Mouse (Mus musculus) hindbrain, embryonic 12.5 days (tissue): ENCODE measurements around the gene Otop1. TPM values are rescaled to one million over a fixed set of nuclear protein-coding genes. Genes with fewer than 3 reads are reported as not detected.

Source experiments
- polyA plus RNA-seq: library from polyadenylated mRNA; unstranded; fragments of >200 nt; fragmentation: Nextera tagmentation; extraction: Ambion mirVana; gene quantifications from 2 replicates; pipeline ENCODE4 v1.2.1, GENCODE M21; 2016

Otop1 gene
- polyA plus RNA-seq, 1 experiment from 2014 or later: 0.48 TPM

Other genes starting within 250 kb of the Otop1 start
- gene Stx18, start 237.2 kb upstream of the Otop1 start, polyA plus RNA-seq: 42.3 and 45.1 TPM in 2 replicates
- gene Nsg1, start 116.1 kb upstream of the Otop1 start, polyA plus RNA-seq: 447 and 479 TPM in 2 replicates
- gene Zbtb49, start 55.5 kb upstream of the Otop1 start, polyA plus RNA-seq: 24.1 and 24.6 TPM in 2 replicates
- 84.8 and 91.9 TPM in 2 replicates for gene Lyar, start 55.5 kb upstream of the Otop1 start, polyA plus RNA-seq
- 85.4 and 90.4 TPM in 2 replicates for gene Tmem128, start 15.8 kb upstream of the Otop1 start, polyA plus RNA-seq
- 0.09 and 0.14 TPM in 2 replicates for gene Drd5, start 43.4 kb downstream of the Otop1 start, polyA plus RNA-seq
- gene Slc2a9, start 227.2 kb downstream of the Otop1 start, polyA plus RNA-seq: 0.15 and 0.61 TPM in 2 replicates